Mouse (Mus musculus) A20 (cell line): ENCODE results near the gene Nlrc5.

Source experiments
- DNase-seq: peaks from one replicate; pipeline ENCODE4 v3.0.0-alpha.2; 2011; ENCODE audit warnings: low read depth, low spot score

Gene Nlrc5

GRCm38 (mm10) chr8:94433981-94434466, at the start of gene Nlrc5:
Nlrc5 (plus strand) TSS chr8:94434356.
- DNase-seq, result peak; percentile 87

GRCm38 (mm10) chr8:94385506-94386213, 48.5 kb upstream of the Nlrc5 start:
- DNase-seq, result no peak

GRCm38 (mm10) chr8:94386214-94387026, 47.7 kb upstream of the Nlrc5 start, which contains the start of gene Herpud1:
Herpud1 (plus strand) TSS chr8:94386438.
- DNase-seq, result peak; percentile 98

GRCm38 (mm10) chr8:94387027-94387684, 47.0 kb upstream of the Nlrc5 start:
- peak; percentile 94 for DNase-seq

GRCm38 (mm10) chr8:94387785-94388184, 46.4 kb upstream of the Nlrc5 start:
- no peak for DNase-seq

GRCm38 (mm10) chr8:94389531-94389930, 44.6 kb upstream of the Nlrc5 start:
- no peak for DNase-seq

GRCm38 (mm10) chr8:94390429-94390828, 43.7 kb upstream of the Nlrc5 start:
- peak; percentile 4 for DNase-seq

GRCm38 (mm10) chr8:94390910-94391309, 43.2 kb upstream of the Nlrc5 start:
- peak; percentile 3 for DNase-seq

GRCm38 (mm10) chr8:94392147-94392546, 42.0 kb upstream of the Nlrc5 start:
- peak; percentile 55 for DNase-seq

GRCm38 (mm10) chr8:94392648-94393047, 41.5 kb upstream of the Nlrc5 start:
- DNase-seq, result peak; percentile 3

GRCm38 (mm10) chr8:94395851-94396540, 38.2 kb upstream of the Nlrc5 start:
- peak; percentile 15 for DNase-seq

GRCm38 (mm10) chr8:94396964-94397657, 37.0 kb upstream of the Nlrc5 start:
- peak; percentile 51 for DNase-seq

GRCm38 (mm10) chr8:94398587-94398986, 35.6 kb upstream of the Nlrc5 start:
- DNase-seq, result peak; percentile 9

- DNase-seq, result no peak
These were observed 34.7 kb upstream of the Nlrc5 start for GRCm38 (mm10) chr8:94399361-94399953.

GRCm38 (mm10) chr8:94399957-94400356, 34.2 kb upstream of the Nlrc5 start:
- DNase-seq, result peak; percentile 33

GRCm38 (mm10) chr8:94408443-94409080, 25.6 kb upstream of the Nlrc5 start:
- no peak for DNase-seq

- DNase-seq, result no peak
These were observed 24.6 kb upstream of the Nlrc5 start for GRCm38 (mm10) chr8:94409523-94409922.

- DNase-seq, result no peak
These were observed 21.6 kb upstream of the Nlrc5 start for GRCm38 (mm10) chr8:94412518-94412917.

- DNase-seq, result no peak
These were observed 20.6 kb upstream of the Nlrc5 start for GRCm38 (mm10) chr8:94413509-94413908.

GRCm38 (mm10) chr8:94415218-94415617, 18.9 kb upstream of the Nlrc5 start:
- no peak for DNase-seq
